Mouse (Mus musculus): Measurements from ENCODE around the gene Gabarapl2.

GRCm38 (mm10) chr8:111890911-111891303 lies 49.6 kb upstream of the Gabarapl2 start:
- TF ChIP-seq FLI1 (IDR thresholded peaks at IDR 0.05; ENCODE audit: low read length) (no peak), GATA1 (IDR thresholded peaks at IDR 0.05; ENCODE audit: borderline replicate concordance, low read length) (no peak)
